Comparison of ENCODE assay signal across 17 mouse cellular contexts in the genomic region with DNA sequence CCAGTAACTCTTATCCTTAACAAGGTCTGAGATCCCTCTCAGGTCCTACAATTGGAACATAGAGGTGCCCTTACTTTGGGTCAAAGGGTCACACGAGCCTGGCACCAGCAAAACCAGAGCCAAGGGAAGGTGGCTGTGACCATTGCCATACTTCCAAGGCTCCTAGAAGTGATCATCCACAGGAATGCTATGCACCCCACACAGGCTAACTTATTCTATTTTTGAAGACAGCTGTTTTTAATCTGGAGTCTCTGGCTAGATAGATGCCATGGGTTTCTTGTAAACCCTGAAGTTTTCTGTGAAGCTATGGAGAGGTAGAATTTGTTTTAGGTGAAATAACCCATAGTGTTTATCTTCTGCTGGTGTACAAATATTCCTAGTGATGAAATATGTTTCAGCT.
"Had no signal": no experiment of that assay in that cellular context is flagged by ENCODE, and none has a peak within 500 bp of the region (broad histone marks: within the 10 kb centered on the region; RNA-seq: fewer than 3 reads in every experiment).

No protein-coding gene starts in this region.

- H3K4me2 ChIP-seq: kidney, embryonic 15.5 days; limb, embryonic 13.5 days; liver, embryonic 13.5 days; lung, embryonic 15.5 days; midbrain, embryonic 12.5 days; neural tube, embryonic 15.5 days had no signal

- H3K27ac ChIP-seq: kidney, embryonic 15.5 days; left cerebral cortex, adult 2 months; limb, embryonic 13.5 days; liver, embryonic 13.5 days; lung, embryonic 15.5 days; macrophage; midbrain, embryonic 12.5 days; neural tube, embryonic 15.5 days had no signal

- H3K27me3 ChIP-seq: kidney, embryonic 15.5 days; limb, embryonic 13.5 days; liver, embryonic 13.5 days; lung, embryonic 15.5 days; midbrain, embryonic 12.5 days; neural tube, embryonic 15.5 days had no signal

- H3K4me1 ChIP-seq: kidney, embryonic 15.5 days; liver, embryonic 13.5 days; midbrain, embryonic 12.5 days; neural tube, embryonic 15.5 days had no signal

- H3K9ac ChIP-seq: kidney, embryonic 15.5 days; limb, embryonic 13.5 days; liver, embryonic 13.5 days; liver, postnatal 0 days; lung, embryonic 15.5 days; midbrain, embryonic 12.5 days; neural tube, embryonic 15.5 days had no signal

- H3K36me3 ChIP-seq: kidney, embryonic 15.5 days; limb, embryonic 13.5 days; liver, embryonic 13.5 days; lung, embryonic 15.5 days; midbrain, embryonic 12.5 days; neural tube, embryonic 15.5 days had no signal

- ATAC-seq: liver, postnatal 0 days had no signal

- H3K9me3 ChIP-seq: kidney, embryonic 15.5 days; limb, embryonic 13.5 days; lung, embryonic 15.5 days; midbrain, embryonic 12.5 days; neural tube, embryonic 15.5 days had no signal

- H3K4me3 ChIP-seq: kidney, embryonic 15.5 days; left cerebral cortex, adult 2 months; limb, embryonic 13.5 days; liver, embryonic 13.5 days; lung, embryonic 15.5 days; midbrain, embryonic 12.5 days; myocyte; neural tube, embryonic 15.5 days had no signal

- DNase-seq: kidney, adult 18-20 months; kidney, postnatal 14 days; liver, embryonic 13.5 days; liver, postnatal 0 days; lung, postnatal 14 days; right cerebral cortex, adult 18-20 months; right cerebral cortex, postnatal 25 days; thymus, adult 18-20 months; thymus, postnatal 14 days had no signal
